Mouse (Mus musculus) fibroblast of lung, adult 2 months (primary cell): Measurements from ENCODE around the gene Gm8297.
"Not testable (repeated sequence)": the region's sequence is repeated elsewhere in the genome, so short reads cannot be mapped to it uniquely, and the experiment has no call there.

Experiments used
- DNase-seq: peaks from one replicate; pipeline ENCODE4 v3.0.0-alpha.2; 2011; ENCODE audit warnings: low read depth

The Gm8297 gene

DNA sequence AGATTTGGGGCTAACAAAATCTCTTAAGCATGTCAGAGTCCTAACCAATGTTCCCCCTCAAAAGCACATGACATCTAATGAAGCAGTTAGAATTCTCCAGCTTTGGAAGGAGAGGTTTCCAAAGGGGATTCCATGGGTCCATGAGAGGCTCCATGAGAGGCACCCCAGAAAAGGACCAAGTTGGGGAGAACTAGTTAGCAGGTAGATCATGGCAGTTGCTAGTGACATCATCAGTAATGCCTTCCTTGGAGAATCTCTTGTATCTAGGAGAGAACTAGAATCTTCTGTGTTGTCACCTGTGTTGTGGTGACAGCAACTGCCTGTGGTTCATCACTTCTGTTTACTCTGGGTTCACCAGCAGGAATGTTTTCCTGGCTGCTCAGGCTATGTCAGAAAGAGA, at the start of gene Gm8297:
Gene Gm8297 (plus strand): TSS at position 301 of the 400 bp plus-strand sequence.
- not testable (repeated sequence) for DNase-seq

DNA sequence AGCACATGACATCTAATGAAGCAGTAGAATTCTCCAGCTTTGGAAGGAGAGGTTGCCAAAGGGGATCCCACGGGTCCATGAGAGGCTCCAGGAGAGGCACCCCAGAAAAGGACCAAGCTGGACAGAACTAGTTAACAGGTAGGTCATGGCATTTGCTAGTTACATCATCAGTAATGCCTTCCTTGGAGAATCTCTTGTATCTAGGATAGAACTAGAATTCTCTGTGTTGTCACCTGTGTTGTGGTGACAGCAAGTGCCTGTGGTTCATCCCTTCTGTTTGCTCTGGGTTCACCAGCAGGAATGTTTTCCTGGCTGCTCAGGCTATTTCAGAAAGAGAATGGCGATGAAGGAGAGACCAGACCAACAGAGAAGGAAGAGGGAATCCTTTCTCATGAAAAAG, 31.9 kb downstream of the Gm8297 start, which contains the start of gene Gm3298:
Gene Gm3298 (plus strand): TSS at position 301 of the 400 bp plus-strand sequence.
- DNase-seq = not testable (repeated sequence)
